Mouse (Mus musculus) kidney, adult 8-10 months (tissue): ENCODE measurements around the gene Plin3.

Experiments
- DNase-seq, 2 experiments: peaks; one replicate each; pipeline ENCODE4 v3.0.0; 2022

Plin3 gene

GRCm38 (mm10) chr17:56292531-56293222 lies at the start of gene Plin3:
Plin3 (minus strand) TSS chr17:56292873.
- no peak for DNase-seq

DNA sequence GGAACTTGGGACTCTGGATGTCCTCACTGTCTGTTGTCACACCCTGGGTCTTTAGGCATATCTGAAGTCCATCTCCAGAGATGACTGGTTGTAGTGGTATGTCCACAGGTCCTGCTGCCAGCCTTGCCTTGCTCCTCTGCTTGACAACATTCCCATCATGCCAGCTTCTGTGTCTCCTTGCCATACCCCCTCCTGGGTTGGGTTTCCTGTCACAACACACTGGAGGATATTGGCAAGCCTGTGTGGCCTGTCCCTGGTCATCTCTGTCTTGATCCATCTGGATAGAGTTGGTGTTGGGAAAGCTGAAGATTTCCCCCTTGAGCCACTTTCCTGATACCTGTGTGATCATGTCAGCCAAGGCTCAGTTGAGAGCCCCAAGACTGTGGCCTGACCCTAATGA lies 48.0 kb upstream of the Plin3 start:
- no peak for DNase-seq

DNA sequence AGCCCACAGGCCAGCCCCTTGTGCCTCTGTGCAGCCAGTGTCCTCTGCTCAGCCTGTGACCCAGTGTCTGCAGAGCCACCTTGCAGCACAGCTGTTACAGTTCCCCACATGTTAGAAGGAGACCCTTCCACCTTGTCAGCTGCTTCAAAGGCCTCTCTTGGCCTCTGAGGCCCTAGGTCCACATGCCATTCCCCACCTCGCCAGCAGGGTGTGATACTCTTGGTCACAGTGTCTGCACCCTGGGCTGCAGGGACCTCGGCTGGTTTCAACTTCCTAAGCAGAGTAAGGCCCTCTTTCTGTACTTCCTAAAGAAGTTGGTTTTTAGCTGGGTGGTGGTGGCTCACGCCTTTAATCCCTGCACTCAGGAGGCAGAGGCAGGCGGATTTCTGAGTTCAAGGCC lies 46.2 kb upstream of the Plin3 start:
- DNase-seq, result peak in 1 of 2 experiments; percentile 50

DNA sequence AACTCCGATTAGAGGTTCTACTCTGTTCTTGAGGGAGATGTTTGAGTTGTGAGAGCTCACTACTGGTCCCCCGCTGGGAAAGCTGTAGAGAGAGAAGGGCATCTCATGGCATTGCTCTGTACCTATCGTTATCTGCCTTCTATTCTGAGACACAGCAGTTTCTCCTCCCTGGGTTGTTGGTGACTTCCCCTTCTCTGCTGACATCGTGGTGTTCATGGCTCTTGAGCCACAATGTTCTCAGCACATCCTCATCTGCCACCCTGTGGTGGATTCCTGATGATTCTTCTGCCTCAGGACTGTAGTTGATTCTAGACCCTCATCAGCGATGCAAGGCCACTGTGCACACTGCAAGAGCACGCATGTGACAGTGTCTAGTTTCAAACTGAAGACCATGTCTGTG lies 45.1 kb upstream of the Plin3 start:
- no peak for DNase-seq

DNA sequence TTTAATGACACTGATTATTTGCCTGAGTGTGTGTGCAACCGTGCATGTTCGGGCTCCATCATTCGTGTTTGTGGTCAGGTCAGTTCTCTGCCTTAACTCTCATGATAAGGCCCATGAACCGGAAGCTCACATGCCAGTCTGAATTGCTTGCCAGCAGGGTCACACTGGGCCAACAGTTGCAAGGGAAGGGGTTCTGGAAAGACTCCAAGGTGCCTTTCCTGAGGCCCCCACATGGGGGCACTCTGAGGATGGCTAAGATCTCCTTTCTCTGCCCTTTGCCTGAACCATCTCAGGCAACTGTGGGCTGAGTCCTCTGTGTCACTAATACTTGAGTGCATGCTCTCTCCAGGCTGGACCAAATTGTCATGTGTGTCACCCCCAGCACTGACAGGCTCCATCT lies 44.5 kb upstream of the Plin3 start:
- peak; percentile 69 to 76 for DNase-seq

DNA sequence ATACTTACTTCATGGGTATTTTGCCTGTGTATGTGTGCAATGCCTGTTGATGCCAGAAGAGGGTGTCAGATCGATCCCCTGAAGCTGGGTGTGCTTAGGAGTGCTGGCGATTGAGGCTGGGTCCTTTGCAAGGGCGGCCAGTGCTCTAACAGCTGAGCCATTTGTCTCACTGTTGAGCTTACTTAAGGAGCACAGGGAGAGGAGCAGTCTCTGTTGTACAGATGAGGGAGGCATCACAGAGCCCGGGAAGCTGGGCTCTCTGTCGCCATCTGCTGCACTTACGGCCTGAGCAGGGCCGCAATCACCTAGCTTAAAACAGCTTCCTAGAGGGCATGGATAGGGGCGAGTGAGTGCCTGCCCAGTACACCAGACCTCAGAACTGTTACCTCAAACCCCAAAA lies 40.3 kb upstream of the Plin3 start:
- DNase-seq, result no peak

DNA sequence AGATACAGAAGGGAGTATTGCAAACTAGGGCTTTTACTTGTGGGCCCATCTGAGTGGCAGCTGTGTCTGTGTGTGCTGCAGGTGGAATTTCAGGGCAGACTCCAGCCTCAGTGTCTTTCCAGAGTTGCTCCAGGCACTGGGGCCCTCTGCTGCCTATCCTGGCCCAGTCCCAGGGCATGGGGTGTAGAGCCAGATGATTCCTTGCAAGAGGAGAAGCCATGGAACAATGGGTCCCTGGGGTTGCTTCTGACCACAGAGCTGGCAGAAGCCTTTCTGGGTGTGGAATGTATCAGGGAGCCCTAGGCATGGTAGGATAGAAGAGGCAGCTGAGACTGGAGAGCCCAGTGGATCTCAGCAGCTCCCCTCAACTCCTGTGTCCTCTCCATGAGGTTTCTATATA lies 38.6 kb upstream of the Plin3 start:
- no peak for DNase-seq

DNA sequence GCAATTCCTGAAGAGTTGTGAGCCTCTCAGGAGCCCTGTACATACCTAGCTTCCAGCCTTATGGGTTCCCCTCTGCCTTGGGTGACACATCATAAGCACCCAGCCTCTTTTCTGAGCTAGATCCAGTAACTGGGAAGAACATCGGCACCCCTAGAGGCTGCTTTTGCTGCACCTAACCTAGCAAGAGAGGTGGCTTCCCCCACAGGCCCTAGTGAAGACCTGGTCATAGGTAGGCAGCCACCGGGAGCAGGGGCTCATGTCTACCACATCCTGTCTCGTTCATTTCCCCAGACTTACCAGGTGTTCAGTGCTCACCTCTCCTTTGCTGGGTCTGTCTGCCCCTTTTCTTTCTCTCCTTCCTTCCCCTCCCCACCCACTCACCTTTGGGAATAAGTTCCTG lies 37.7 kb upstream of the Plin3 start:
- no peak for DNase-seq

GRCm38 (mm10) chr17:56329267-56329666 lies 36.6 kb upstream of the Plin3 start:
- DNase-seq, result no peak

GRCm38 (mm10) chr17:56326153-56327147 lies 33.8 kb upstream of the Plin3 start:
- DNase-seq, result no peak

GRCm38 (mm10) chr17:56325450-56326152 lies 32.9 kb upstream of the Plin3 start, which contains the start of gene Kdm4b:
Kdm4b (plus strand) TSS chr17:56326062.
- DNase-seq, result peak; percentile 99 to 100

DNA sequence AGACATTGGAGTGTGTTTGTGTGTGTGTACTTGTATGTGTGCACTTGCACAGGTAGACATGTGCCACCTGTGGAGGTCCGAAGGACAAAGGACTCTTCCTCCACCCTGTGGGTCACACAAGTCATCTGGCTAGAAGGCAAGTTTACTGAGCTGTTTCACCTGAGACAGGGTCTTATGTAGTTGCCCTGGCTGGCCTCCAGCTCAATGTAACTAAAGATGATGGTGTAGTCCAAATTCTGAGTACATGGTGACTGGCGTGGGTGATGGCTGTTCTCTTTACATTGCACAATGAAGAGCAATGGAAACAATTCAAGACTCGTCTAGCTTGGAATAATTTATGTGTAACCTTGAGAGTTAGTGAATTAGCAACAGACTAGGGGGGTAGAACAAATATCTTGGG lies 31.7 kb upstream of the Plin3 start:
- DNase-seq, result no peak

DNA sequence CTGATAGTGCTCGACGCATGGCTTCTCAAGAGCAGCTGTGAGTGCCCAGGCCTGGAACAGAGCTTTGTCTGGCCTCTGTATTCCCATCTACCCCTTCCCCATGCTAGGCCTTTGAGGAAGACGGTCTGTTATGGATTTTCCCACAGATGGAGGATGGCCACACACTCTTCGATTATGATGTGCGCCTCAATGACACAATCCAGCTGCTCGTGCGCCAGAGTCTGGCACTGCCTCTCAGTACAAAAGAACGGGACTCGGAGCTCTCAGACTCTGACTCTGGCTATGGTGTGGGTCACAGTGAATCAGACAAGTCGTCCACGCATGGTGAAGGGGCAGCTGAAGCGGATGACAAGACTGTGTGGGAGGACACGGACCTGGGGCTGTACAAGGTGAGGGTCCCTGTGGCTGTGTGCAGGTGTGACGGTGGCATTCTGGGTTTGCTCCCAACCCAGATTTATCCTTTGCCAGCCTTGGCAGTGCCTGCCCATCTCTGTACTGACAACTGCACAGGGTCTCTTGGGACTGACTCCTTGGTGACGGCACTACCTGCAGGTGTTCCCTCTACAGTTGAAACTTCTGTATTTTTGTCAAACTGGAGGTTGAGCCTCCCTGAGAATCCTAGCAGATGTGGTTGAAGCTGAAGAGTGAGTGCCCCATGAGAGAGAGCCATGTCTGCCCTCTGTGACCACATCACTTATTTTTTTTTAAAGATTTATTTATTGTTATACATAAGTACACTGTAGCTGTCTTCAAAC lies 16.7 kb upstream of the Plin3 start:
- no peak for DNase-seq

DNA sequence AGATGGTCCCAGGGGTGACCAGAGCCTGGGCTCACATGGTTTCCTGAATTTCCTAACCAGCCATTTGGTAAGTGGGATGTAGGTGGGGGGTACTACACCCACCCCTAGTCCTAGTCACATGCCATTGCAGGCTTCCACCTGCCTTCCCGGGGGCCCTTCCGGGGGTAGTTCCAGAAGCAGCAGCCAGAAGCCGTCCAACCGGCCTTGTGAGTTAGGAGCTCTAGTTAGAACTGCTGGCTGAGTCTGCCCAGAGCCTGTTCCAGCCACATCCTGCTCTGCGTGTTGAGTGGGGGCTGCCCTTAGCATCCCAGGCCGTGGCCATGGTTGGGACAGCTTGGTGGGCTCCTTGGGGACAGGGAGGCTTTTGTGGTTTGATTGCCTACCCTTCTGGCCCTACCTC lies 15.4 kb upstream of the Plin3 start:
- peak; percentile 63 to 73 for DNase-seq

GRCm38 (mm10) chr17:56305826-56306225 lies 13.2 kb upstream of the Plin3 start:
- DNase-seq, result peak in 1 of 2 experiments; percentile 59

DNA sequence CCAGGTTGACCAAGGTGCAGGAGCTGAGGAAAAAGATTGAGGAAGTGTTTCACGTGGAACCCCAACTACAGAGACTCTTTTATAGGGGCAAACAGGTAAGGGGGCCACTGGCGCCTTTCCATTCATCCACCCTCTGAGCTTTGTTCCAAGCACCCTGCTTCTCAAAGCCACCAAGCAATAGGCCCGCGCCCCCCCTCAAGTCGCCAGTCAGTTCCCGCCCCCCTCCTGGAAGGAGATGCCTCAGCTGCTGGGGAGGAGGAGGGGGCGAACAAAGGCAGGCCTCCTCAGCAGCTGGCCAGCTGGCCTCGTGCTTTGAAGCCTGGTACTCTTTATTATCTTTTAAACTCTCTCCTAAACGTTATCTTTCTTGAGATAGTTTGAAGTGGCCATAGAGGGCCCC lies 12.5 kb upstream of the Plin3 start:
- no peak for DNase-seq

DNA sequence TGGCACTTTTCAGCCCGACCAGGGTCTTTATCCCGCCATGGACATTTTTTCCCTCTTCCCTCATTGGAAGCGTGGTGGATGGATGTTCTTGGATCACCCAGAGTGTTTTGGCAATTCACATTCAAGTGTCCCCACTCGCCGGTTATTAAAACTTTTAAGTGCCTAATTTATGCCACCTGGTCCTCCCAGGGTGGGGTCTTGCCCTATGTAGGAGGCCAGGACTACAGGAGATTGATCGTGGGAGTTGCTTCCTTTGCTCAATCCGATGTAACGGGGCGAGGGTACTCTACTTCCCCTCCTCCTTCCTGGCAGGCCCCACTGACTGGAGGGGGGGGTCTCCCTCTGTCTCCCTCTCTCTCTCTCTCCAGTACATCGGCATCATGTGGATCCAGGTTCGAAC lies 12.0 kb upstream of the Plin3 start:
- DNase-seq, result no peak

DNA sequence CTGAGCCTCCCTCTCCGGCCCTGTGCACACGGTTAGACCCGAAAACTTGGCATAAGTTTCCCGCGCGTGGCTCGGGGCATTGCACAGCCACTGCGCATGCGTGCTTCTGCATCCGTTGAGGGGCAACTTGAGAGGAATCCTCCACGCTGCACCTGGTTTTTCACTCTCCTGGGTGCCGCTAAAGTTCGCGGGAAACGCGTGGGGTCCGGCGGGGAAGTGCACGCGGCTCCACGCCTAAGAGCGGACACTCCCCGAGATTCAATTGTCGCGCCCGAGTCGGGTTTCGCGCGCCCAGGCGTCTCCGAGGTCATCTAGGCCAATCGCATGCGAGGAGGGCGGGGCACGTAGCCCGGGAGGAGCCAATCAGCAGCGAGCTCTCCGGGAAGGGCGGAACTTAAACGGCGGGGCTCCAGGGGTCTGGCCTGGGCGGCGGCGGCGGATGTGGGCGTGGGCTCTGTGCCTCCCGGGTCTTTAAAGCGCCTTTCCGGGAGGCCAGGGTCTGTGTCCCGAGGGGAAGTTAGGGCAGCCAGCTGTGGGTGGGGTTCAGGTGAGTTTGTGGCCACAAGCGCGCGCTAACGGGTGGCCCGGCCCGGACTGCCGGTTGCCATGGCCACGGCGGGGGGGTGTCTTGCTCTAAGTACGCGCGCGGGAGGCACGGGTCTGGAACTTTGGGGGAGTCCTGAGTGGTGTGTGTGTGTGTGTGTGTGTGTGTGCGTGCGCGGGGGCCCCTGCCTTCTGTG lies 11.3 kb upstream of the Plin3 start:
- DNase-seq, result peak; percentile 92 to 95

GRCm38 (mm10) chr17:56303160-56303846 lies 10.6 kb upstream of the Plin3 start, which contains the start of gene Uhrf1:
Uhrf1 (plus strand) TSS chr17:56303321.
- DNase-seq, result peak; percentile 69 to 76

GRCm38 (mm10) chr17:56302363-56302996 lies 9.8 kb upstream of the Plin3 start:
- peak in 1 of 2 experiments; percentile 35 for DNase-seq

DNA sequence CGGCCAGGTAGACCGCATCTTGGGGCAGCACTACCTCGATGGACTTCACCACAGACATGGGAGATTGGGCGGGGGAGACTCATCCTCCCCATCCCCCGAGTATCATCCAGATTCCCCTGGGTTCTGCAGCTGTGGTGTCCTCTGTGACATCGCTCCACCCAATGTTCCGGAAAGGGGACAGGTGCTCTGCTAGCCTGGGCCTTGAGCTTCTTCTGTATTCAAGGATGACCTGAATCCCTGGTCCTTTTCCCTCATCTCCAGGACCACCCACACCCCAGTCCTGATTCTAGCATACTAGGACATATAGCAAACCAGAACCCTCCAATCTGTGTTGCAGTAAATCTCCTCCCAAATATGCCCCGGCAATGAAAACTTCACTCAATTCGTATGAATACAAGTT lies 7.5 kb upstream of the Plin3 start, which contains the start of gene Arrdc5:
Gene Arrdc5 (minus strand): TSS at position 101 of the 400 bp plus-strand sequence.
- DNase-seq, result no peak
